Mouse (Mus musculus) E14TG2a.4 (cell line): ENCODE measurements around the gene U2af1l4.

ENCODE experiments used
- CTCF ChIP-seq: conservative IDR thresholded peaks from 2 replicates; pipeline ENCODE4 v1.5.1; 2014; ENCODE audit warnings: low read length
- NANOG ChIP-seq: IDR thresholded peaks from 2 replicates; pipeline ENCODE4 v1.6.1; 2014; ENCODE audit warnings: borderline replicate concordance, low read length, mixed read lengths

DNA sequence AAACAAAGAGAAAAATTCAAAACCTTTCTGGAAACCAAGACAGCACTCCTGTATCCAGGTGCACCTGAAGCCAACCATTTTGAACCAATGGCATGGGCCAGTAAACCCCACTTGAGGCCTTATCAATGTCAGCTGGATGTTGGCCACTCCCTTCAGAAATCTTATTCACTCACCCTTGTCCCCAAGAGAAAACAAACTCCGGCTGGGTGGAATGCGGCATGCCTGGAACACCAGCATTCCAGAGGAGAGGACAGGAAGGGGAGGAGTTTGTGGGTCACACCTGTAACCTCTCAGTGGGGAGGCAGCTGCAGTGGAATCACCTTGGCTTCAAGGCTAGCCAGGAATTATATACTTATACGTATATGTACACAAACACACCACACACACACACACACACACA lies 39.5 kb downstream of the U2af1l4 start:
- TF ChIP-seq CTCF (no peak), NANOG (no peak)
